Mouse (Mus musculus) lung, embryonic 16.5 days (tissue): ENCODE results near the gene D430019H16Rik. TPM values are rescaled to one million over a fixed set of nuclear protein-coding genes. Genes with fewer than 3 reads are reported as not detected.
A peak's percentile ranks its signal among the peaks of the same experiment; 100 is the strongest.

ENCODE experiments used
- ATAC-seq: fragments of 200-750 bp; cut with Nextera tagmentation; 2 replicates; pipeline ENCODE4 v1.8.0; 2017; ENCODE audit warnings: low read depth, mild to moderate bottlenecking, moderate library complexity
- H3K27ac ChIP-seq: fragments of 300-500 bp; sonication (generic); 2 replicates; pipeline ENCODE4 v1.5.1; 2014; ENCODE audit warnings: mild to moderate bottlenecking, control low read depth, low read length
- H3K27me3 ChIP-seq: fragments of 300-500 bp; sonication (generic); 2 replicates; pipeline ENCODE4 v1.6.1; 2014; ENCODE audit warnings: low read depth, low read length, mixed read lengths; ENCODE audit not compliant: control insufficient read depth, insufficient read depth
- H3K36me3 ChIP-seq: fragments of 300-500 bp; sonication (generic); 2 replicates; pipeline ENCODE4 v1.6.1; 2014; ENCODE audit warnings: low read length; ENCODE audit not compliant: control insufficient read depth, insufficient read depth
- H3K4me1 ChIP-seq: fragments of 300-500 bp; sonication (generic); replicated peaks from 2 replicates; pipeline ENCODE4 v1.6.1; 2014; ENCODE audit warnings: low read length, mixed read lengths; ENCODE audit not compliant: control insufficient read depth, insufficient read depth
- H3K4me2 ChIP-seq: fragments of 300-500 bp; sonication (generic); 2 replicates; pipeline ENCODE4 v1.6.1; 2014; ENCODE audit warnings: low read depth, low read length, control low read depth
- H3K4me3 ChIP-seq: fragments of 300-500 bp; sonication (generic); 2 replicates; pipeline ENCODE4 v1.5.1; 2014; ENCODE audit warnings: mild to moderate bottlenecking, low read length, control low read depth
- H3K9ac ChIP-seq: fragments of 300-500 bp; sonication (generic); 2 replicates; pipeline ENCODE4 v1.6.1; 2014; ENCODE audit warnings: low read length, control low read depth
- H3K9me3 ChIP-seq: fragments of 300-500 bp; sonication (generic); 2 replicates; pipeline ENCODE4 v1.6.1; 2016; ENCODE audit warnings: low read length; ENCODE audit not compliant: control insufficient read depth
- WGBS: fragments of 180-500 bp; shearing (Covaris S2); extraction: QIAGEN DNeasy Blood & Tissue Kit; methylation state at CpG from one replicate; pipeline ENCODE4 v1.1.7; 2014; 5-methylcytosine and 5-hydroxymethylcytosine counted together
- polyA plus RNA-seq: library from polyadenylated mRNA; unstranded; fragments of >200 nt; fragmentation: Nextera tagmentation; extraction: Ambion mirVana; gene quantifications from 2 replicates; pipeline ENCODE4 v1.2.1, GENCODE M21; 2015

Gene D430019H16Rik
- polyA plus RNA-seq, 1 experiment from 2014 or later = 1.1 TPM

- Histone ChIP-seq H3K9me3 (peaks cover 4% of the 10 kb centered on the region; the same call in 1 of the 2 replicates), H3K36me3 (no peaks in the 10 kb centered on the region), H3K9ac (no peak overlapping the region), H3K27me3 (no peaks in the 10 kb centered on the region), H3K4me3 (no peak overlapping the region), H3K27ac (no peak overlapping the region), H3K4me1 (peaks cover 8% of the 10 kb centered on the region), H3K4me2 (no peak overlapping the region)
- 59% methylated on average over 12 of the region's 12 CpGs for WGBS
- ATAC-seq = 0 out of 2 replicates have a peak, but pooled peaks have one; percentile 19
These were observed 88.1 kb downstream of the D430019H16Rik start for GRCm38 (mm10) chr12:105541590-105542402.

- Histone ChIP-seq H3K27ac (no peak overlapping the region), H3K36me3 (no peaks in the 10 kb centered on the region), H3K4me2 (no peak overlapping the region), H3K4me1 (peaks cover 15% of the 10 kb centered on the region), H3K9me3 (peaks cover 4% of the 10 kb centered on the region; the same call in 1 of the 2 replicates), H3K27me3 (no peaks in the 10 kb centered on the region), H3K4me3 (no peak overlapping the region), H3K9ac (no peak overlapping the region)
- ATAC-seq = no peak
- 75% methylated on average over 3 of the region's 3 CpGs for WGBS
These were observed 88.9 kb downstream of the D430019H16Rik start for GRCm38 (mm10) chr12:105542513-105542912.

Other genes with a start within 250 kb of the D430019H16Rik start
- not detected in 2 replicates for gene Tcl1, start 231.1 kb upstream of the D430019H16Rik start, polyA plus RNA-seq
- 0.16 and 0.24 TPM in 2 replicates for gene Tunar, start 120.0 kb upstream of the D430019H16Rik start, polyA plus RNA-seq
- gene Bdkrb2, start 109.4 kb downstream of the D430019H16Rik start, polyA plus RNA-seq = 1.3 and 1.6 TPM in 2 replicates
- not detected in 2 replicates for gene Bdkrb1, start 149.2 kb downstream of the D430019H16Rik start, polyA plus RNA-seq
- gene Gskip, start 231.0 kb downstream of the D430019H16Rik start, polyA plus RNA-seq = 27.1 and 29.1 TPM in 2 replicates
- gene Atg2b, start 231.4 kb downstream of the D430019H16Rik start, polyA plus RNA-seq = 10.6 and 11.1 TPM in 2 replicates